Mouse (Mus musculus) ES-Bruce4 (cell line): ENCODE measurements around the gene Olfr466. TPM values are rescaled to one million over a fixed set of nuclear protein-coding genes. Genes with fewer than 3 reads are reported as not detected.

Source experiments
- H3K27ac ChIP-seq: 2 replicates; pipeline ENCODE4 v1.5.1; 2012; ENCODE audit warnings: low read length, inconsistent platforms; ENCODE audit not compliant: insufficient read depth
- H3K27me3 ChIP-seq: 2 replicates; pipeline ENCODE4 v1.6.1; 2012; ENCODE audit warnings: mild to moderate bottlenecking, low read length, inconsistent platforms; ENCODE audit not compliant: control insufficient read depth, poor library complexity, insufficient read depth, severe bottlenecking
- H3K36me3 ChIP-seq: 2 replicates; pipeline ENCODE4 v1.6.1; 2012; ENCODE audit warnings: inconsistent platforms, mild to moderate bottlenecking, low read length, moderate library complexity; ENCODE audit not compliant: control insufficient read depth, poor library complexity, insufficient read depth, severe bottlenecking
- H3K4me1 ChIP-seq: one replicate; pipeline ENCODE4 v1.8.1; 2011; ENCODE audit warnings: low read length; ENCODE audit not compliant: control insufficient read depth, insufficient read depth
- H3K4me3 ChIP-seq: 2 replicates; pipeline ENCODE4 v1.5.1; 2011; ENCODE audit warnings: low read depth, mild to moderate bottlenecking, low read length
- H3K9ac ChIP-seq: 2 replicates; pipeline ENCODE4 v1.6.1; 2012; ENCODE audit warnings: low read depth, mild to moderate bottlenecking, inconsistent platforms; ENCODE audit not compliant: poor library complexity, severe bottlenecking
- H3K9me3 ChIP-seq: replicated peaks from 2 replicates; pipeline ENCODE4 v1.6.1; 2012; ENCODE audit warnings: mild to moderate bottlenecking, low read length, inconsistent platforms; ENCODE audit not compliant: control insufficient read depth, poor library complexity, insufficient read depth, severe bottlenecking
- CTCF ChIP-seq: IDR thresholded peaks from one replicate; pipeline ENCODE4 v1.8.1; 2011; ENCODE audit warnings: low read depth, low read length
- EP300 ChIP-seq: IDR thresholded peaks from 2 replicates; pipeline ENCODE4 v1.6.1; 2011; ENCODE audit warnings: low read depth, low read length; ENCODE audit not compliant: insufficient read depth
- POLR2A ChIP-seq: IDR thresholded peaks from one replicate; pipeline ENCODE4 v1.8.1; 2011; ENCODE audit warnings: low read length; ENCODE audit not compliant: insufficient read depth
- polyA plus RNA-seq: library from polyadenylated mRNA; stranded (reverse); fragments of >200 nt; gene quantifications from 2 replicates; pipeline ENCODE4 v1.2.4, GENCODE M21; 2011; ENCODE audit warnings: low read depth; ENCODE audit not compliant: missing spikeins, insufficient read depth, insufficient read length

Gene Olfr466
- polyA plus RNA-seq, 1 experiment: not detected

DNA sequence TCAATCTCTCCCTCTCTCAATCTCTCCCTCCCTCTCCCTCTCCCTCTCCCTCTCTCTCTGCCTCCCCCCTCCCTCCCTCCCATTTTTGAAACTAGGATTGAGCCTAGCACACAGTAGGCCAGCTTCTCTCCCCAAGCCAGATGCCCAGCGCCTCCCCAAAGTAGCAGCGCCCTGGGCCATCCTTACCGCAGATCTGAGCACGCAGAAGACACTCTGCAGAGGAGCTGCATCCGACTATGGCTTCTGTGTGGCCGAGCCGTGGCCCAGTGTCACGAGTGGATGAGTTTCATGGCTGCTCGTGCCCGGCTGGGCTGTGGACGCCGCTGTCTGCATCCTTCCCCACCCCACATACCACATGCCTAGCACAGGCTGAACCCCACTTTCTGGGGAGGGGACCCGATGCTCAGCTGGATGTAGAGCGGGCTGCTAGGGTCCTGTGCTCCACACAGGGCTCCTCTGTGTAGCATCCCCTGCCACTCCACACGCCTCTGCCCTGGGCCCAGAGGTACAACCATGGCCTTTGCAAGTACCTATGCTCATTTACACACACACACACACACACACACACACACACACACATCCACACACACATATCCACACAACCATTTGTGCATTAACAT lies 26.5 kb downstream of the Olfr466 start:
- Histone ChIP-seq H3K9me3 (no peaks in the 10 kb centered on the region), H3K36me3 (no peaks in the 10 kb centered on the region; the same call in 1 of the 2 replicates), H3K9ac (peak overlapping the region; percentile 58), H3K4me3 (peak overlapping the region; percentile 26; the same call in 1 of the 2 replicates), H3K4me1 (no peaks in the 10 kb centered on the region), H3K27me3 (no peaks in the 10 kb centered on the region), H3K27ac (no peak overlapping the region)
- TF ChIP-seq POLR2A (no peak), EP300 (no peak), CTCF (no peak)

DNA sequence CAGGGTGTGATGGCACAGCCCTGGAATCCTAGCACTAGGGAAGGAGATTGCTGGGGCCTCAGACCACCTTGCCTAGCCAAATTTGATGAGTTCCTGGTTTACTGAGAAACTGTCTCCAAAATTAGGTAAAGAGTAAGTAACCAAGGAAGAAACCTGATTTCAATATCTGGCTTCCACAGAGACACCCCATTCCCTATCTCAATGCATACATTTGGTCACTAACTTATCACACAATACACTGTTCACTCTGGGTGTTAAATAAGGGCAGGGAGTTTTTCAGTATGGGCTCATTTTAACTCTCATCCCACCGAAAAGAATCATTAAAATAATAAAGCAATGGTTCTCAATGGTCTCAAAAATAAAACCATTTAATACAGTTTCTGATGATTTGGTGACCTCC lies 50.6 kb downstream of the Olfr466 start:
- Histone ChIP-seq H3K27ac (no peak overlapping the region), H3K4me1 (no peaks in the 10 kb centered on the region), H3K4me3 (no peak overlapping the region), H3K9ac (no peak overlapping the region), H3K27me3 (no peaks in the 10 kb centered on the region), H3K9me3 (no peaks in the 10 kb centered on the region), H3K36me3 (peaks cover 8% of the 10 kb centered on the region)
- no peak for TF ChIP-seq POLR2A
- no peak for TF ChIP-seq EP300
- TF ChIP-seq CTCF: no peak

Other genes with a start within 250 kb of the Olfr466 start
- gene Cntnap3, start 246.3 kb upstream of the Olfr466 start, polyA plus RNA-seq: not detected in 2 replicates
- gene Spata31, start 232.8 kb upstream of the Olfr466 start, polyA plus RNA-seq: not detected in 2 replicates
- gene Spata31d1c, start 117.2 kb upstream of the Olfr466 start, polyA plus RNA-seq: not detected in 2 replicates
- gene Prss47, start 97.5 kb upstream of the Olfr466 start, polyA plus RNA-seq: not detected in 2 replicates
- gene Mfsd14b, start 37.3 kb upstream of the Olfr466 start, polyA plus RNA-seq: 36.0 and 42.5 TPM in 2 replicates
- gene Olfr465-ps1, start 12.2 kb upstream of the Olfr466 start, polyA plus RNA-seq: not detected in 2 replicates
- 28.1 and 29.2 TPM in 2 replicates for gene Nlrp4f, start 55.7 kb downstream of the Olfr466 start, polyA plus RNA-seq
- 0.51 TPM in 1 of 2 replicates, not detected in the other for gene Gm10775, start 109.3 kb downstream of the Olfr466 start, polyA plus RNA-seq
- gene Zfp369, start 128.6 kb downstream of the Olfr466 start, polyA plus RNA-seq: 27.9 and 29.0 TPM in 2 replicates